Mouse (Mus musculus) kidney, embryonic 15.5 days (tissue): ENCODE results near the gene Dlx5. TPM values are rescaled to one million over a fixed set of nuclear protein-coding genes. Genes with fewer than 3 reads are reported as not detected.

ENCODE experiments used
- ATAC-seq: fragments of 200-750 bp; cut with Nextera tagmentation; replicated peaks from 2 replicates; pipeline ENCODE4 v1.8.0; 2017; ENCODE audit warnings: moderate TSS enrichment; ENCODE audit not compliant: low FRiP score
- H3K27ac ChIP-seq: fragments of 300-500 bp; sonication (generic); 2 replicates; pipeline ENCODE4 v1.5.1; 2015; ENCODE audit warnings: mild to moderate bottlenecking, inconsistent platforms
- H3K27me3 ChIP-seq: fragments of 300-500 bp; sonication (generic); 2 replicates; pipeline ENCODE4 v1.6.1; 2015; ENCODE audit warnings: inconsistent platforms
- H3K36me3 ChIP-seq: fragments of 300-500 bp; sonication (generic); 2 replicates; pipeline ENCODE4 v1.6.1; 2015; ENCODE audit warnings: inconsistent platforms
- H3K4me1 ChIP-seq: fragments of 300-500 bp; sonication (generic); 2 replicates; pipeline ENCODE4 v1.6.1; 2015; ENCODE audit warnings: inconsistent platforms
- H3K4me2 ChIP-seq: fragments of 300-500 bp; sonication (generic); 2 replicates; pipeline ENCODE4 v1.6.1; 2015; ENCODE audit warnings: moderate library complexity, mild to moderate bottlenecking, inconsistent platforms
- H3K4me3 ChIP-seq: fragments of 300-500 bp; sonication (generic); replicated peaks from 2 replicates; pipeline ENCODE4 v1.5.1; 2015; ENCODE audit warnings: mild to moderate bottlenecking, inconsistent platforms
- H3K9ac ChIP-seq: fragments of 300-500 bp; sonication (generic); 2 replicates; pipeline ENCODE4 v1.6.1; 2015; ENCODE audit warnings: mild to moderate bottlenecking, inconsistent platforms
- H3K9me3 ChIP-seq: fragments of 300-500 bp; sonication (generic); replicated peaks from 2 replicates; pipeline ENCODE4 v1.6.1; 2016; ENCODE audit warnings: inconsistent platforms
- WGBS: fragments of 180-500 bp; shearing (Covaris S2); methylation state at CpG from one replicate; pipeline ENCODE4 v1.1.7; 2015; ENCODE audit warnings: mixed read lengths; 5-methylcytosine and 5-hydroxymethylcytosine counted together
- polyA plus RNA-seq: library from polyadenylated mRNA; unstranded; fragments of >200 nt; fragmentation: Nextera tagmentation; extraction: Ambion mirVana; gene quantifications from 2 replicates; pipeline ENCODE4 v1.2.1, GENCODE M21; 2015

Dlx5 gene
- polyA plus RNA-seq, 1 experiment from 2014 or later = 0.35 TPM

DNA sequence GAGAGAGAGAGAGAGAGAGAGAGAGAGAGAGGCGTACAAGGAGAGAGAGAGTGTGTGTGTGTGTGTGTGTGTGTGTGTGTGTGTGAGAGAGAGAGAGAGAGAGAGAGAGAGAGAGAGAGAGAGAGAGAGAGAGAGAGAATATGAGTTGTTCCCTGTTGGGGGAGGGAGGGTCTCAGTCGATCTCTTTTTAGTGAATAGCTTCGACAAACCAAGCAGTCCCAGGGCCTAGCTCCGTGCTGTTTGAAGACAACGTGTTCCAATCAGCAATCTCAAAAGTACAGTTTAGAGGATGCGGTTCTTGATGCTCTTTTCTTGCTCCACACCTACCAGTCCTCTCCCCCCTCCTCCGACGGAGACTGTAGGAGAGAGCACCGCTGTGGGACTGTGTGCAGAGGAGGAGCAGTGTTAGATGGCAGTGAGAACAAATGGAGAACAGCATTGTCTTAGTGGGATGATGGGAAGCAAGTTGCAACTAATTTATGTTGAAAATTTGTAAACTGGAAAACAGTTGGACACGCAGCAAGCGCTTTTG, 447 bp upstream of the Dlx5 start:
- Histone ChIP-seq H3K9me3 (no peaks in the 10 kb centered on the region), H3K4me1 (peaks cover 25% of the 10 kb centered on the region), H3K36me3 (no peaks in the 10 kb centered on the region), H3K9ac (0 out of 2 replicates have a peak overlapping the region, but pooled peaks have one; percentile 23), H3K4me2 (peak overlapping the region; percentile 85), H3K27me3 (peaks cover 91% of the 10 kb centered on the region), H3K4me3 (peak overlapping the region; percentile 47), H3K27ac (no peak overlapping the region)
- ATAC-seq = no peak
- 7% methylated on average over 10 of the region's 11 CpGs for WGBS

GRCm38 (mm10) chr6:6881115-6881637, 709 bp downstream of the Dlx5 start:
- peak; percentile 10; the same call in 1 of the 2 replicates for ATAC-seq
- H3K36me3 ChIP-seq = no peaks in the 10 kb centered on the region
- WGBS = 0% methylated on average over 30 of the region's 30 CpGs

GRCm38 (mm10) chr6:6880361-6881114, 1.3 kb downstream of the Dlx5 start:
- Histone ChIP-seq H3K4me1 (peaks cover 25% of the 10 kb centered on the region), H3K36me3 (no peaks in the 10 kb centered on the region), H3K4me2 (peak overlapping the region; percentile 85), H3K9me3 (no peaks in the 10 kb centered on the region), H3K27ac (no peak overlapping the region), H3K27me3 (peaks cover 99% of the 10 kb centered on the region), H3K4me3 (peak overlapping the region; percentile 47), H3K9ac (no peak overlapping the region)
- ATAC-seq = no peak
- WGBS = under 1% methylated on average over 24 of the region's 24 CpGs

More at GRCm38 (mm10) chr6:6881115-6881637, 709 bp downstream of the Dlx5 start:
- H3K4me2 ChIP-seq = peak overlapping the region; percentile 85
- H3K27ac ChIP-seq = no peak overlapping the region
- H3K4me3 ChIP-seq = peak overlapping the region; percentile 47
- H3K9me3 ChIP-seq = no peaks in the 10 kb centered on the region
- H3K9ac ChIP-seq = 0 out of 2 replicates have a peak overlapping the region, but pooled peaks have one; percentile 23
- peaks cover 94% of the 10 kb centered on the region for H3K27me3 ChIP-seq
- H3K4me1 ChIP-seq = peaks cover 25% of the 10 kb centered on the region

GRCm38 (mm10) chr6:6879371-6880325, 2.2 kb downstream of the Dlx5 start:
- Histone ChIP-seq H3K27me3 (peaks cover 100% of the 10 kb centered on the region), H3K36me3 (no peaks in the 10 kb centered on the region), H3K4me1 (peaks cover 25% of the 10 kb centered on the region), H3K9ac (no peak overlapping the region), H3K4me3 (no peak overlapping the region; the same call in 1 of the 2 replicates), H3K9me3 (no peaks in the 10 kb centered on the region), H3K27ac (no peak overlapping the region), H3K4me2 (no peak overlapping the region)
- no peak for ATAC-seq
- 2% methylated on average over 44 of the region's 44 CpGs for WGBS

DNA sequence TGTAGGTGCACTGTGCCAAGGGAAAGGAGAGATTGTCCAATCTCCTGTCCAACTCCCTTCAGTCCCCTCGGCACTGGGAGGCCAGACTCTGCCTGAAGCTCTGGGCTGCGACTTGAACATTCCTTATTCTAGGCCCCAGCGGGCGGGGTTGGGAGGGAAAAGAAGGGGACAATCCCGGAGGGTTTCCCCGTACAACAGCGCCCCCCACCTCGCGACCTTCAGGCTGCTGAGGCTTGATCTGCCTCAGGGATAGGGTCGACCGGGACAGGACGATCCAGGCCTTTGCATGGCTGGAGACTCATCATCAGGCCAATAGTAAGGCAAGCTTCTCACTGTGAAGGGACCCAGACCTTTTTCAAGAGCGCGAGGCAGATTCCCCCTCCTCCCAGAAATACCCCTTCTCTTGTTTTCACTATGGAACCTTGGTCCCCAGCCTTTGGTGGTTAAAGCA, 3.0 kb downstream of the Dlx5 start:
- 2% methylated on average over 14 of the region's 14 CpGs for WGBS
- no peak for ATAC-seq
- peaks cover 30% of the 10 kb centered on the region for H3K4me1 ChIP-seq
- H3K27ac ChIP-seq = no peak overlapping the region
- H3K27me3 ChIP-seq = peaks cover 100% of the 10 kb centered on the region
- H3K9me3 ChIP-seq = no peaks in the 10 kb centered on the region
- no peaks in the 10 kb centered on the region for H3K36me3 ChIP-seq
- no peak overlapping the region for H3K9ac ChIP-seq
- H3K4me3 ChIP-seq = no peak overlapping the region
- H3K4me2 ChIP-seq = no peak overlapping the region

- Histone ChIP-seq H3K9me3 (no peaks in the 10 kb centered on the region), H3K4me1 (peaks cover 30% of the 10 kb centered on the region), H3K36me3 (no peaks in the 10 kb centered on the region), H3K9ac (no peak overlapping the region), H3K27ac (no peak overlapping the region), H3K27me3 (peaks cover 100% of the 10 kb centered on the region), H3K4me3 (no peak overlapping the region), H3K4me2 (no peak overlapping the region)
- 0 out of 2 replicates have a peak, but pooled peaks have one; percentile 22 for ATAC-seq
- WGBS = 4% methylated on average over 34 of the region's 34 CpGs
Observed at GRCm38 (mm10) chr6:6877981-6878840, 3.7 kb downstream of the Dlx5 start.

DNA sequence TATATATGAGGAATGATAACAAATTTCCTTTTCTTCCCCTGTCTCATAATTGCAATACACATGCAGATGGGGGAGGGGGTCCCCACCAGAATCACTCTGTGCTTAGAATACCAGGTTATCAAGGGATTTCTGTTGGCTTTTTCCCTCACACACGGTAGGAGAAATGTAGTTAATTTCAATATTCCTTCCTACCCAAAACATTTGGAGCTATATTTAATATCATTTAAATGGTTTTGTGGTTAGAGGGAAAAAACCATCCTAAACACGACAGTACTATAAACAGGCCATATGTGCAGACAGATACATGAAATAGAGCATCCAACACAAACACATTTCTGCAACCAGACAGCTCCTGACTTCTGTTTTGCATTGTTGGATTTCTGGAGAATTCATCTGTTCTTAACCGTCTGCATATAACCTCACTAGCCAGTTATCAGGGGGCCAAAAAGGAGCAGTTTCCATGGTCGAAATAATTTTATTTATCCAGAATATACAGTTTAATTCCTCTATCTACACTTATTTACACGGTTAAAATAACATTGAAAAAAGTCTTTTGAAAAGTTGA, 4.5 kb downstream of the Dlx5 start:
- no peak for ATAC-seq

DNA sequence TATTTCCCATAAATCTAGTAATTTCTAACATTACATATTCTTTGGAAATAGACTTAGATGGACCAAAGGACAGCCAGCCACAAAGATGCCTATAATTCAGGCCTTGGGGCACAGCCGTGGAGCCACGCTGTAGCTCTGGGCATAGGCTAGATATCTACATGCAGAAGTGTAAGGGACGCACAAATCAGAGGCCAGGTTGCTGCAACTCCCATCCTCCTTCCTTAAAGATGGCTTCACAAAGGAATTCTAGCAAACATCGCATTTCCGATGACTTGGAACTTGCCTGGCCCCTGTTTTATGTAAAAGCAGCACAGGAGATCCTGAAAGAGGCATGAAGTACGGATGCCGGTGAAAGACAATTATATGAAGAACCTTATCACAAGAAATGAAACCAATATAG, 5.2 kb downstream of the Dlx5 start:
- peaks cover 100% of the 10 kb centered on the region for H3K27me3 ChIP-seq
- 9% methylated on average over 7 of the region's 7 CpGs for WGBS
- no peak overlapping the region for H3K9ac ChIP-seq
- no peaks in the 10 kb centered on the region for H3K9me3 ChIP-seq
- H3K4me3 ChIP-seq = no peak overlapping the region
- H3K4me2 ChIP-seq = no peak overlapping the region
- H3K4me1 ChIP-seq = peaks cover 27% of the 10 kb centered on the region
- no peak overlapping the region for H3K27ac ChIP-seq
- no peak for ATAC-seq
- no peaks in the 10 kb centered on the region for H3K36me3 ChIP-seq

More for the DNA sequence above, 4.5 kb downstream of the Dlx5 start:
- H3K36me3 ChIP-seq = no peaks in the 10 kb centered on the region
- no peak overlapping the region for H3K4me2 ChIP-seq
- WGBS = 16% methylated on average over 5 of the region's 5 CpGs
- H3K27me3 ChIP-seq = peaks cover 100% of the 10 kb centered on the region
- H3K9ac ChIP-seq = no peak overlapping the region
- H3K27ac ChIP-seq = no peak overlapping the region
- no peaks in the 10 kb centered on the region for H3K9me3 ChIP-seq
- no peak overlapping the region for H3K4me3 ChIP-seq
- H3K4me1 ChIP-seq = peaks cover 30% of the 10 kb centered on the region

DNA sequence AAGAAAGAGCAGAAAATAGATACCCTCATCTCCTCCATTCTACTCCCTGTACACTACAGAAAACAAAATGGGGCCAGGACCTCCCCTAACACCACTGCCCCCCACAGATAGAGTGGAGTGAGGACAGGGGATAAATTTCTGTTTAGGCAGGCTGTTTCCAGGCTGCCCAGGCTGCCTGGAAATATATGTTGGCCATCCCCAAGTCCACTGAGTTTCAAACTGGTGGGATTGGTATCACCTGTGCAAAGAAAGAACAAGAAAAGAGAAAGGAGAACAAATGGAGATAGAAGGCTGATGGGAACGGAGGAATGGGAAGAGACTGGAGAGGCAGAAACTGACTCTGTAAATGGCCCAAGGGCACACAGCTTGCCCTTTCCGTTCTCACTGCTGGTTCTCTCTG, 5.7 kb downstream of the Dlx5 start:
- H3K4me3 ChIP-seq = no peak overlapping the region
- H3K9ac ChIP-seq = no peak overlapping the region
- H3K27me3 ChIP-seq = peaks cover 100% of the 10 kb centered on the region
- no peak overlapping the region for H3K27ac ChIP-seq
- no peaks in the 10 kb centered on the region for H3K9me3 ChIP-seq
- peaks cover 22% of the 10 kb centered on the region for H3K4me1 ChIP-seq
- no peaks in the 10 kb centered on the region for H3K36me3 ChIP-seq
- WGBS = 6% methylated on average over 2 of the region's 2 CpGs
- ATAC-seq = no peak
- no peak overlapping the region for H3K4me2 ChIP-seq

GRCm38 (mm10) chr6:6875676-6876075, 6.2 kb downstream of the Dlx5 start:
- Histone ChIP-seq H3K27ac (no peak overlapping the region), H3K9ac (no peak overlapping the region), H3K4me2 (no peak overlapping the region), H3K27me3 (peaks cover 100% of the 10 kb centered on the region), H3K9me3 (no peaks in the 10 kb centered on the region), H3K36me3 (no peaks in the 10 kb centered on the region), H3K4me1 (peaks cover 17% of the 10 kb centered on the region), H3K4me3 (no peak overlapping the region)
- no peak for ATAC-seq
- 2% methylated on average over 9 of the region's 9 CpGs for whole genome bisulfite sequencing

DNA sequence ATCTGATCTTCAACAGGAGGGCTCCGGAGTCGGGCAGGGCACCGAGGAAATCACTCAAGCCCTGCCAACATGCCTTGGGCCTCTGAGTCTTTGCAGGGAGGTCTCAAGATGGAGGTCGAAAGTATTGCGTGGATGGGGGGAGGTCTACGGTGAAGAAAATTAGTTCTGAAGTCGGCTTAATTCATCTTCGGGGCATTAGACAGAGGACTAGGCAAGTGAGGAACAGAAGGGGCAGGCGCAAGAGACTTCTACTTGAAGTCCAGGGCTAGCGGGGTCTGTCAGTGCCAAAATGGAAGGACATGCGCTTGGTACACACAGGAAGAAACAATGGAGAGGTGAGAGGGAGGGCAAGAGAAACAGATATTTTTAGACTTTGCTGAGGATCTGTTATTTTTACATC, 6.7 kb downstream of the Dlx5 start:
- no peak overlapping the region for H3K4me2 ChIP-seq
- no peak for ATAC-seq
- no peak overlapping the region for H3K9ac ChIP-seq
- WGBS = 1% methylated on average over 11 of the region's 11 CpGs
- H3K36me3 ChIP-seq = no peaks in the 10 kb centered on the region
- no peaks in the 10 kb centered on the region for H3K9me3 ChIP-seq
- peaks cover 14% of the 10 kb centered on the region for H3K4me1 ChIP-seq
- peaks cover 100% of the 10 kb centered on the region for H3K27me3 ChIP-seq
- H3K27ac ChIP-seq = no peak overlapping the region
- H3K4me3 ChIP-seq = no peak overlapping the region
